Mouse (Mus musculus) limb, embryonic 12.5 days (tissue): Measurements from ENCODE around the gene Abhd8. TPM values are rescaled to one million over a fixed set of nuclear protein-coding genes. Genes with fewer than 3 reads are reported as not detected.

Experiments
- ATAC-seq: fragments of 200-750 bp; cut with Nextera tagmentation; 2 replicates; pipeline ENCODE4 v1.8.0; 2017; ENCODE audit warnings: low read depth, moderate TSS enrichment; ENCODE audit not compliant: insufficient number of reproducible peaks, insufficient read depth, low FRiP score, low TSS enrichment
- H3K27ac ChIP-seq: fragments of 300-500 bp; sonication (generic); 2 replicates; pipeline ENCODE4 v1.5.1; 2016; ENCODE audit warnings: mild to moderate bottlenecking, moderate library complexity
- H3K27me3 ChIP-seq: fragments of 300-500 bp; sonication (generic); 2 replicates; pipeline ENCODE4 v1.6.1; 2016; ENCODE audit warnings: mild to moderate bottlenecking, moderate library complexity
- H3K36me3 ChIP-seq: fragments of 300-500 bp; sonication (generic); 2 replicates; pipeline ENCODE4 v1.6.1; 2016; ENCODE audit warnings: mild to moderate bottlenecking, moderate library complexity
- H3K4me1 ChIP-seq: fragments of 300-500 bp; sonication (generic); replicated peaks from 2 replicates; pipeline ENCODE4 v1.6.1; 2016
- H3K4me2 ChIP-seq: fragments of 300-500 bp; sonication (generic); 2 replicates; pipeline ENCODE4 v1.6.1; 2016; ENCODE audit warnings: mild to moderate bottlenecking, moderate library complexity
- H3K4me3 ChIP-seq: fragments of 300-500 bp; sonication (generic); replicated peaks from 2 replicates; pipeline ENCODE4 v1.5.1; 2016; ENCODE audit warnings: mild to moderate bottlenecking
- H3K9ac ChIP-seq: fragments of 300-500 bp; sonication (generic); replicated peaks from 2 replicates; pipeline ENCODE4 v1.6.1; 2016; ENCODE audit warnings: mild to moderate bottlenecking, moderate library complexity
- H3K9me3 ChIP-seq: fragments of 300-500 bp; sonication (generic); 2 replicates; pipeline ENCODE4 v1.6.1; 2016; ENCODE audit warnings: mild to moderate bottlenecking, moderate library complexity
- WGBS: fragments of 180-500 bp; shearing (Covaris S2); methylation state at CpG from one replicate; pipeline ENCODE4 v1.1.7; 2016; 5-methylcytosine and 5-hydroxymethylcytosine counted together
- polyA plus RNA-seq: library from polyadenylated mRNA; unstranded; fragments of >200 nt; fragmentation: Nextera tagmentation; extraction: Ambion mirVana; gene quantifications from 2 replicates; pipeline ENCODE4 v1.2.1, GENCODE M21; 2016

Abhd8 gene
- polyA plus RNA-seq, 1 experiment from 2014 or later, result 82.8 TPM

DNA sequence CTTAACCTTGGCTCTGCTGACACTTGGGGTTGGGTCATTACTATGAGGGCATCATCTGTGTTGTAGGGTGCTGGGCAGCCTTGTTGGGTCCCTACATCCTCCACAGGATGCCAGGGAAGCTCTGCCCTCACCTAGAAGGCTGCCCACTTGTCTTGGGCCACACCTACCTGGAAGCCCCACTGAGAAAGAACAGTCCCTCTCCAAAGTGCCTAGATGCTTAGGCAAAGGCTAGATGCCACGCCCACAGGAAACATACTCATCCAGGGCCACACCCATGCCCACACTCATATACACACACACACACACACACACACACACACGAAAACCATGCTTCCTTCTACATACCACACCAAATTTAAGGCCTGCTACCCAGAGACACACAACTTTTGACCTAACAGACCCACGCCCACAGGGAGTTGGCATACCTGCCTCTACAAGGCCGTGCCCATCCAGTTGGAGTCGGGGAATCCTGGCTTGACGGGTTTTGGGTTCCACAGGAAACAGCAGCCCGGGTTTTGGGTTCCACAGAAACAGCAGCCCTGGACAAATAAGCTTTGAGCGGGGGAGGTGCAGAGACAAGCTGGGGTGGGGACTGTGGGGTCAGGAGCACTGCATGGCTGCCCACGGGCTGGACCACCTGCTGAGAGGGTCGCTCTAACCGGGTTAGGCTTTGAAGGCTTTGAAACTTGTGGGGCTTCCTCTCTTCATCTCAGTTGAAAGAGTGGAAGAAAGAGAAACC, 51.8 kb downstream of the Abhd8 start:
- no peak overlapping the region for H3K9ac ChIP-seq
- whole genome bisulfite sequencing, result 48% methylated on average over 11 of the region's 11 CpGs

DNA sequence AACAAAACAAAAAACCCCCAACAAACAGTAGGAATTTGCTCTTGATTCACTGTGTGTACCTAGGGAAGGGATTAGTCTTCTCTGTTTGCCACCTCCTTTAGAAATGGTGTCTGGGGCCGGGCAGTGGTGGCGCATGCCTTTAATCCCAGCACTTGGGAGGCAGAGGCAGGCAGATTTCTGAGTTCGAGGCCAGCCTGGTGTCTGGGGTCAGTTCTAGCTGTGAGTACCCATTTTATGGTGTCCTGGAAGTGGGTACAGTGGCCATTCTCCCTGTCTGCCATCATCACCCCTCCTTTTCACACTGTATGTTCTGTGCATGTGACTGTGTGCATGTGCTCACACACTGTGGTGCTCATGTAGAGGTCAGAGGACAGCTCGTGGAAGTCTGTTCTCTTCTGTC, 55.2 kb downstream of the Abhd8 start:
- Histone ChIP-seq H3K27me3 (no peaks in the 10 kb centered on the region), H3K36me3 (peaks cover 38% of the 10 kb centered on the region), H3K9me3 (no peaks in the 10 kb centered on the region), H3K4me1 (peaks cover 21% of the 10 kb centered on the region), H3K27ac (no peak overlapping the region), H3K9ac (no peak overlapping the region), H3K4me3 (no peak overlapping the region), H3K4me2 (no peak overlapping the region)
- ATAC-seq, result no peak
- 95% methylated on average over 4 of the region's 4 CpGs for WGBS

More for the DNA sequence above, 51.8 kb downstream of the Abhd8 start:
- Histone ChIP-seq H3K27ac (no peak overlapping the region), H3K4me2 (no peak overlapping the region), H3K27me3 (no peaks in the 10 kb centered on the region), H3K36me3 (peaks cover 30% of the 10 kb centered on the region), H3K9me3 (no peaks in the 10 kb centered on the region), H3K4me1 (peaks cover 14% of the 10 kb centered on the region), H3K4me3 (no peak overlapping the region)
- no peak for ATAC-seq

DNA sequence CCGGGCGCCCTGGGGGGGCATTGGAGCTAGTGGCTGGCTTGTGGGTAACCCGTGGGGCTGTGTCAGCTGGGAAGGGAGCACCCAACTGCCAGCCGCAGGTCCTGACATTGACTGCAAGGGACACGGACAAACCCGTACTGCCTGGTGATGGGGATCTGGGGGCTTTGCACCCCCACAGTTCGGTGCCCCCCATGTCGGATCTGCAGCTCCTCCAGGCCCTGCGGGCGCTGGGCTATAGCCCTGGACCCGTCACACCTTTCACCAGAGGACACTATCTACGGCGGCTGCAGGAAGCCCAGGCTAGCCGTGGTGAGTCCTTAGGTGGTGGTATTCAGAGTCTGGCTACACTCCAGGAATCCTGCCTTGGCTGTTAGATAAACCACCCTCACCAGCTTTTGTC, 56.0 kb downstream of the Abhd8 start:
- H3K27ac ChIP-seq, result no peak overlapping the region
- H3K9me3 ChIP-seq, result no peaks in the 10 kb centered on the region
- no peak overlapping the region for H3K9ac ChIP-seq
- no peaks in the 10 kb centered on the region for H3K27me3 ChIP-seq
- no peak for ATAC-seq
- H3K4me3 ChIP-seq, result 0 out of 2 replicates have a peak overlapping the region, but pooled peaks have one; percentile 70
- H3K36me3 ChIP-seq, result peaks cover 45% of the 10 kb centered on the region
- peak overlapping the region; percentile 95 for H3K4me2 ChIP-seq
- H3K4me1 ChIP-seq, result peaks cover 21% of the 10 kb centered on the region
- 96% methylated on average over 14 of the region's 14 CpGs for WGBS

Other genes with a start within 250 kb of the Abhd8 start
- gene Myo9b, start 190.9 kb downstream of the Abhd8 start, polyA plus RNA-seq, result 28.8 and 37.1 TPM in 2 replicates
- 56.1 and 59.1 TPM in 2 replicates for gene Haus8, start 190.7 kb downstream of the Abhd8 start, polyA plus RNA-seq
- gene Use1, start 96.8 kb downstream of the Abhd8 start, polyA plus RNA-seq, result 92.7 and 100 TPM in 2 replicates
- 4.2 and 4.9 TPM in 2 replicates for gene Ocel1, start 92.4 kb downstream of the Abhd8 start, polyA plus RNA-seq
- 65.8 and 72.4 TPM in 2 replicates for gene Nr2f6, start 81.7 kb downstream of the Abhd8 start, polyA plus RNA-seq
- 7.0 and 7.1 TPM in 2 replicates for gene Ushbp1, start 67.9 kb downstream of the Abhd8 start, polyA plus RNA-seq
- 96.9 TPM in 2 replicates for gene Babam1, start 66.8 kb downstream of the Abhd8 start, polyA plus RNA-seq
- gene Ankle1, start 57.6 kb downstream of the Abhd8 start, polyA plus RNA-seq, result 41.5 and 44.1 TPM in 2 replicates
- gene Mrpl34, start 1.3 kb upstream of the Abhd8 start, polyA plus RNA-seq, result 180 and 203 TPM in 2 replicates
- 99.8 and 106 TPM in 2 replicates for gene Dda1, start 5.5 kb upstream of the Abhd8 start, polyA plus RNA-seq
- gene Ano8, start 22.3 kb upstream of the Abhd8 start, polyA plus RNA-seq, result 6.8 and 6.9 TPM in 2 replicates
- 22.1 and 23.2 TPM in 2 replicates for gene Gtpbp3, start 24.4 kb upstream of the Abhd8 start, polyA plus RNA-seq
- 59.2 and 62.5 TPM in 2 replicates for gene Plvap, start 48.1 kb upstream of the Abhd8 start, polyA plus RNA-seq
- gene Ccdc194, start 62.1 kb upstream of the Abhd8 start, polyA plus RNA-seq, result 0.25 and 0.49 TPM in 2 replicates
- gene Bst2, start 73.8 kb upstream of the Abhd8 start, polyA plus RNA-seq, result 8.1 and 11.3 TPM in 2 replicates
- gene Mvb12a, start 79.3 kb upstream of the Abhd8 start, polyA plus RNA-seq, result 64.3 and 69.1 TPM in 2 replicates
- 0.13 and 0.26 TPM in 2 replicates for gene Tmem221, start 95.2 kb upstream of the Abhd8 start, polyA plus RNA-seq
- gene Nxnl1, start 102.9 kb upstream of the Abhd8 start, polyA plus RNA-seq, result not detected in 2 replicates
- gene Slc27a1, start 105.2 kb upstream of the Abhd8 start, polyA plus RNA-seq, result 45.5 and 50.0 TPM in 2 replicates
- 228 and 243 TPM in 2 replicates for gene Pgls, start 128.5 kb upstream of the Abhd8 start, polyA plus RNA-seq
- 4.6 and 6.6 TPM in 2 replicates for gene Fam129c, start 134.0 kb upstream of the Abhd8 start, polyA plus RNA-seq
- 61.4 and 65.9 TPM in 2 replicates for gene Colgalt1, start 147.3 kb upstream of the Abhd8 start, polyA plus RNA-seq
- gene Unc13a, start 208.1 kb upstream of the Abhd8 start, polyA plus RNA-seq, result 0.60 and 0.86 TPM in 2 replicates
- 3.8 and 4.4 TPM in 2 replicates for gene Jak3, start 212.6 kb upstream of the Abhd8 start, polyA plus RNA-seq
- 0.54 and 0.64 TPM in 2 replicates for gene Insl3, start 225.6 kb upstream of the Abhd8 start, polyA plus RNA-seq
- 0.70 and 1.1 TPM in 2 replicates for gene B3gnt3, start 238.1 kb upstream of the Abhd8 start, polyA plus RNA-seq